Mouse (Mus musculus) MEL (cell line): ENCODE measurements around the gene Bcl6b. TPM values are rescaled to one million over a fixed set of nuclear protein-coding genes. Genes with fewer than 3 reads are reported as not detected.

ENCODE experiments used
- DNase-seq: peaks from one replicate; pipeline ENCODE4 v3.0.0; 2011; ENCODE audit warnings: low read depth, low spot score
- H3K27ac ChIP-seq: 2 replicates; pipeline ENCODE4 v1.5.1; 2012; ENCODE audit warnings: low read depth, mild to moderate bottlenecking, control low read depth, low read length, moderate library complexity; ENCODE audit not compliant: control insufficient read depth
- H3K27me3 ChIP-seq, 2 experiments: fragments of 150-350 bp in 1 of 2; sonication (generic) in 1 of 2; 2 replicates each; pipeline ENCODE4 v1.6.1; 2012; ENCODE audit warnings: low read length in 2 of 2, mild to moderate bottlenecking in 2 of 2, improper control_type of control experiment in 1 of 2, moderate library complexity in 1 of 2; ENCODE audit not compliant: insufficient read depth in 2 of 2, control insufficient read depth in 1 of 2
- H3K36me3 ChIP-seq, 2 experiments: 2 replicates each; pipeline ENCODE4 v1.6.1; 2012 to 2014; ENCODE audit warnings: low read length in 2 of 2, improper control_type of control experiment in 1 of 2, inconsistent platforms in 1 of 2, mild to moderate bottlenecking in 1 of 2; ENCODE audit not compliant: insufficient read depth in 2 of 2, control insufficient read depth in 1 of 2
- H3K4me1 ChIP-seq, 2 experiments: fragments of 150-350 bp in 1 of 2; sonication (generic) in 1 of 2; 2 replicates each; pipeline ENCODE4 v1.6.1; 2012; ENCODE audit warnings: low read length in 2 of 2, improper control_type of control experiment in 1 of 2, mild to moderate bottlenecking in 1 of 2; ENCODE audit not compliant: insufficient read depth in 2 of 2, control insufficient read depth in 1 of 2
- H3K4me3 ChIP-seq, 2 experiments: fragments of 150-350 bp in 1 of 2; sonication (generic) in 1 of 2; 2 replicates each; pipeline ENCODE4 v1.5.1; 2012; ENCODE audit warnings: low read depth in 2 of 2, low read length in 2 of 2, mild to moderate bottlenecking in 2 of 2, moderate library complexity in 2 of 2, control low read depth in 1 of 2, improper control_type of control experiment in 1 of 2; ENCODE audit not compliant: control insufficient read depth in 1 of 2, insufficient read depth in 1 of 2
- H3K79me2 ChIP-seq: 2 replicates; pipeline ENCODE4 v1.6.1; 2012; ENCODE audit warnings: mild to moderate bottlenecking, low read length, moderate library complexity; ENCODE audit not compliant: control insufficient read depth, poor library complexity, insufficient read depth
- H3K9ac ChIP-seq: 2 replicates; pipeline ENCODE4 v1.6.1; 2012; ENCODE audit warnings: low read depth, mild to moderate bottlenecking, control low read depth, low read length, moderate library complexity; ENCODE audit not compliant: control insufficient read depth, poor library complexity, severe bottlenecking
- H3K9me3 ChIP-seq: fragments of 150-350 bp; sonication (generic); replicated peaks from 2 replicates; pipeline ENCODE4 v1.6.1; 2012; ENCODE audit warnings: mild to moderate bottlenecking, low read length, improper control_type of control experiment, moderate library complexity; ENCODE audit not compliant: insufficient read depth
- CHD1 ChIP-seq: IDR thresholded peaks from 2 replicates; pipeline ENCODE4 v1.6.1; 2012; ENCODE audit warnings: low read depth, mild to moderate bottlenecking, inconsistent platforms, low read length, improper control_type of control experiment
- CHD2 ChIP-seq: IDR thresholded peaks from 2 replicates; pipeline ENCODE4 v1.6.1; 2011; ENCODE audit warnings: low read length, improper control_type of control experiment
- ELF1 ChIP-seq: IDR thresholded peaks from 2 replicates; pipeline ENCODE4 v1.6.1; 2014; ENCODE audit warnings: low read depth, mild to moderate bottlenecking, inconsistent platforms, low read length, improper control_type of control experiment, moderate library complexity
- ETS1 ChIP-seq: IDR thresholded peaks from 2 replicates; pipeline ENCODE4 v1.6.1; 2012; ENCODE audit warnings: low read depth, mild to moderate bottlenecking, inconsistent platforms, low read length, improper control_type of control experiment, moderate library complexity
- GABPA ChIP-seq: IDR thresholded peaks from 2 replicates; pipeline ENCODE4 v1.6.1; 2012; ENCODE audit warnings: low read depth, mild to moderate bottlenecking, inconsistent platforms, low read length, improper control_type of control experiment, moderate library complexity
- GATA1 ChIP-seq: IDR thresholded peaks from 2 replicates; pipeline ENCODE4 v1.6.1; 2011; ENCODE audit warnings: low read depth, low read length, improper control_type of control experiment
- KAT2A ChIP-seq: conservative IDR thresholded peaks from 2 replicates; pipeline ENCODE4 v1.6.1; 2012; ENCODE audit warnings: low read depth, low read length, improper control_type of control experiment, inconsistent platforms
- MAFK ChIP-seq: IDR thresholded peaks from 2 replicates; pipeline ENCODE4 v1.6.1; 2011; ENCODE audit warnings: low read depth, mild to moderate bottlenecking, low read length, improper control_type of control experiment, borderline replicate concordance
- MAZ ChIP-seq: IDR thresholded peaks from 2 replicates; pipeline ENCODE4 v1.6.1; 2012; ENCODE audit warnings: low read depth, mild to moderate bottlenecking, inconsistent platforms, low read length, improper control_type of control experiment
- MYB ChIP-seq: IDR thresholded peaks from 2 replicates; pipeline ENCODE4 v1.6.1; 2011; ENCODE audit warnings: mild to moderate bottlenecking, low read depth, low read length, improper control_type of control experiment
- POLR2A ChIP-seq, 2 experiments: IDR thresholded peaks; 2 replicates each; pipeline ENCODE4 v1.6.1; 2011 to 2012; ENCODE audit warnings: low read length in 2 of 2, mild to moderate bottlenecking in 2 of 2, control low read depth in 1 of 2, improper control_type of control experiment in 1 of 2, low read depth in 1 of 2, moderate library complexity in 1 of 2; ENCODE audit not compliant: control insufficient read depth in 1 of 2, insufficient read depth in 1 of 2, poor library complexity in 1 of 2
- RAD21 ChIP-seq: IDR thresholded peaks from 2 replicates; pipeline ENCODE4 v1.6.1; 2011; ENCODE audit warnings: mild to moderate bottlenecking, low read depth, low read length, improper control_type of control experiment
- SIN3A ChIP-seq: IDR thresholded peaks from 2 replicates; pipeline ENCODE4 v1.6.1; 2012; ENCODE audit warnings: low read length, improper control_type of control experiment, inconsistent platforms
- SMC3 ChIP-seq: IDR thresholded peaks from 2 replicates; pipeline ENCODE4 v1.6.1; 2011; ENCODE audit warnings: low read depth, low read length, improper control_type of control experiment
- TAL1 ChIP-seq: IDR thresholded peaks from 2 replicates; pipeline ENCODE4 v1.6.1; 2012; ENCODE audit warnings: mild to moderate bottlenecking, inconsistent platforms, low read length, moderate library complexity, mixed read lengths
- TCF12 ChIP-seq: IDR thresholded peaks from 2 replicates; pipeline ENCODE4 v1.6.1; 2014; ENCODE audit warnings: low read depth, mild to moderate bottlenecking, inconsistent platforms, low read length, improper control_type of control experiment, moderate library complexity
- UBTF ChIP-seq: IDR thresholded peaks from 2 replicates; pipeline ENCODE4 v1.6.1; 2012; ENCODE audit warnings: low read depth, mild to moderate bottlenecking, inconsistent platforms, low read length, improper control_type of control experiment, moderate library complexity, borderline replicate concordance; ENCODE audit not compliant: insufficient read depth
- USF1 ChIP-seq: IDR thresholded peaks from 2 replicates; pipeline ENCODE4 v1.6.1; 2014; ENCODE audit warnings: low read depth, mild to moderate bottlenecking, inconsistent platforms, low read length, improper control_type of control experiment, moderate library complexity
- ZMIZ1 ChIP-seq: IDR thresholded peaks from 2 replicates; pipeline ENCODE4 v1.6.1; 2012; ENCODE audit warnings: low read depth, mild to moderate bottlenecking, inconsistent platforms, low read length, improper control_type of control experiment, moderate library complexity
- ZNF384 ChIP-seq: IDR thresholded peaks from 2 replicates; pipeline ENCODE4 v1.6.1; 2012; ENCODE audit warnings: low read depth, mild to moderate bottlenecking, inconsistent platforms, low read length, improper control_type of control experiment
- polyA plus RNA-seq, 2 experiments: library from polyadenylated mRNA; stranded (reverse) in 1 of 2; unstranded in 1 of 2; fragments of >175 nt in 1 of 2; fragments of >200 nt in 1 of 2; gene quantifications; 2 replicates each; pipeline versions ENCODE4 v1.2.1 to v1.2.4; 2012; ENCODE audit warnings: low replicate concordance in 2 of 2, low read depth in 1 of 2; ENCODE audit not compliant: insufficient read length in 2 of 2, insufficient read depth in 1 of 2, missing spikeins in 1 of 2
- total RNA-seq: library from RNA; depleted of rRNA; stranded (reverse); fragments of 300-350 nt; gene quantifications from 2 replicates; pipeline ENCODE4 v1.2.3, GENCODE M21; 2012

Gene Bcl6b
- total and polyA plus RNA-seq, 3 experiments = not detected

GRCm38 (mm10) chr11:70220731-70221602, 8.6 kb downstream of the Bcl6b start, which contains the start of gene Slc16a13 (continued):
- TF ChIP-seq USF1 (peak; percentile 98), SIN3A (peak; percentile 88), MAZ (no peak; the same call in 1 of the 2 replicates), ELF1 (peak; percentile 58), KAT2A (no peak; the same call in 1 of the 2 replicates), GABPA (no peak), TAL1 (peak; percentile 53), RAD21 (no peak), ZMIZ1 (peak; percentile 93), TCF12 (peak; percentile 78), MYB (0 out of 2 replicates have a peak, but pooled peaks have one; percentile 34)

- Histone ChIP-seq H3K4me1 (peaks cover 5 to 7% of the 10 kb centered on the region in 2 experiments; a peak in 3 of 4 replicates), H3K79me2 (peaks cover 5% of the 10 kb centered on the region; the same call in 1 of the 2 replicates), H3K9ac (peak overlapping the region; percentile 81), H3K27me3 (no peaks in the 10 kb centered on the region), H3K36me3 (peaks cover 0 to 5% of the 10 kb centered on the region in 2 experiments; a peak in 2 of 4 replicates), H3K9me3 (no peaks in the 10 kb centered on the region), H3K4me3 (peak overlapping the region; percentile 62 to 76), H3K27ac (peak overlapping the region; percentile 95)
- DNase-seq = no peak
- TF ChIP-seq POLR2A (IDR thresholded peaks at IDR 0.05; ENCODE audit: control insufficient read depth in 1 of 2, insufficient read depth in 1 of 2, low read depth in 1 of 2, low read length in 2 of 2, poor library complexity in 1 of 2) (0 out of 4 replicates have a peak, but pooled peaks of 1 of the 2 experiments have one; percentile 51), SMC3 (no peak), UBTF (no peak), ETS1 (no peak), MAZ (0 out of 2 replicates have a peak, but pooled peaks have one; percentile 36), CHD1 (no peak), GABPA (no peak), ZNF384 (no peak), MAFK (no peak), GATA1 (no peak), CHD2 (no peak)
These were observed 9.3 kb downstream of the Bcl6b start for GRCm38 (mm10) chr11:70220323-70220722.
